Mouse (Mus musculus): ENCODE measurements around the gene Ky.

GRCm38 (mm10) chr9:102531051-102531892, 25.7 kb downstream of the Ky start:
- no peak for TF ChIP-seq POLR2A (IDR thresholded peaks at IDR 0.05; ENCODE audit: insufficient read depth, low read length)
- TF ChIP-seq CTCF (IDR thresholded peaks at IDR 0.05; ENCODE audit: low read depth, low read length) = no peak

Measured in ES-Bruce4 (cell line).